Mouse (Mus musculus) heart, embryonic 13.5 days (tissue): ENCODE data around the gene Fpgs. TPM values are rescaled to one million over a fixed set of nuclear protein-coding genes. Genes with fewer than 3 reads are reported as not detected.
A peak's percentile ranks its signal among the peaks of the same experiment; 100 is the strongest.

Experiments used
- ATAC-seq: fragments of 200-750 bp; cut with Nextera tagmentation; 2 replicates; pipeline ENCODE4 v1.8.0; 2017; ENCODE audit warnings: moderate TSS enrichment; ENCODE audit not compliant: insufficient number of reproducible peaks, low FRiP score, low TSS enrichment; ENCODE audit errors: extremely low read depth
- H3K27ac ChIP-seq: fragments of 300-500 bp; sonication (generic); replicated peaks from 2 replicates; pipeline ENCODE4 v1.5.1; 2015; ENCODE audit warnings: moderate library complexity, mild to moderate bottlenecking, inconsistent platforms
- H3K27me3 ChIP-seq: fragments of 300-500 bp; sonication (generic); replicated peaks from 2 replicates; pipeline ENCODE4 v1.6.1; 2015; ENCODE audit warnings: mild to moderate bottlenecking, inconsistent platforms
- H3K36me3 ChIP-seq: fragments of 300-500 bp; sonication (generic); 2 replicates; pipeline ENCODE4 v1.6.1; 2015; ENCODE audit warnings: mild to moderate bottlenecking, inconsistent platforms
- H3K4me1 ChIP-seq: fragments of 300-500 bp; sonication (generic); 2 replicates; pipeline ENCODE4 v1.6.1; 2015; ENCODE audit warnings: inconsistent platforms
- H3K4me2 ChIP-seq: fragments of 300-500 bp; sonication (generic); 2 replicates; pipeline ENCODE4 v1.6.1; 2015; ENCODE audit warnings: inconsistent platforms, mild to moderate bottlenecking, moderate library complexity
- H3K4me3 ChIP-seq: fragments of 300-500 bp; sonication (generic); 2 replicates; pipeline ENCODE4 v1.5.1; 2015; ENCODE audit warnings: moderate library complexity, mild to moderate bottlenecking, inconsistent platforms
- H3K9ac ChIP-seq: fragments of 300-500 bp; sonication (generic); 2 replicates; pipeline ENCODE4 v1.6.1; 2015; ENCODE audit warnings: inconsistent platforms, mild to moderate bottlenecking, moderate library complexity
- H3K9me3 ChIP-seq: fragments of 300-500 bp; sonication (generic); 2 replicates; pipeline ENCODE4 v1.6.1; 2016; ENCODE audit warnings: inconsistent platforms
- WGBS: fragments of 180-500 bp; shearing (Covaris S2); methylation state at CpG from one replicate; pipeline ENCODE4 v1.1.7; 2015; ENCODE audit warnings: mixed read lengths; 5-methylcytosine and 5-hydroxymethylcytosine counted together
- polyA plus RNA-seq: library from polyadenylated mRNA; unstranded; fragments of >200 nt; fragmentation: Nextera tagmentation; extraction: Ambion mirVana; gene quantifications from 2 replicates; pipeline ENCODE4 v1.2.1, GENCODE M21; 2015

Gene Fpgs
- polyA plus RNA-seq, result 19.0 and 21.3 TPM in 2 replicates

DNA sequence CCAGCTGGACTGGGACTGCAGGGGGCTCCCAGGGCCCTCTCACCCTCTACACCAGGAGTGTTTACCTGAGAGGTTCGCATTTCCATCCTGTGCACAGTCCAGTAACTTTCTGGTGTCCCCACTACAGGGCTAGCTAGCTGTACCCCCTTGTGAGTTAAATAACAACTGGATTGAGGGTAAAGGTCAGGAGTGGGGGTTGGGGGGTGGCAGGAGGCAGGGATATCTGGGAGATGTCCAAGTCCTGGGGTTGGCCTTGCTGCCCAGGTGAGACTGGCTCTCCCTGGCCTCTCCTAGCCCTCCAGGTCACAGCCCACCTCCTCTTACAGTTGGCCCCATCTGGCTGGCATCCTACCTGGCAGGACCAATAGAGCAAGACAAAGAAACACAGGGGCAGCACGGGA, at the start of gene Fpgs:
Fpgs (minus strand) TSS at position 125 of the 401 bp plus-strand sequence.
- Histone ChIP-seq H3K9ac (no peak within 1 kb of the TSS), H3K4me1 (no peaks in the 10 kb centered on the region), H3K36me3 (peaks cover 73% of the 10 kb centered on the region), H3K27me3 (no peaks in the 10 kb centered on the region), H3K9me3 (no peaks in the 10 kb centered on the region), H3K4me2 (no peak within 1 kb of the TSS), H3K4me3 (no peak within 1 kb of the TSS), H3K27ac (no peak within 1 kb of the TSS)
- ATAC-seq, result no peak
- 81% methylated on average over 2 of the region's 2 CpGs for WGBS

DNA sequence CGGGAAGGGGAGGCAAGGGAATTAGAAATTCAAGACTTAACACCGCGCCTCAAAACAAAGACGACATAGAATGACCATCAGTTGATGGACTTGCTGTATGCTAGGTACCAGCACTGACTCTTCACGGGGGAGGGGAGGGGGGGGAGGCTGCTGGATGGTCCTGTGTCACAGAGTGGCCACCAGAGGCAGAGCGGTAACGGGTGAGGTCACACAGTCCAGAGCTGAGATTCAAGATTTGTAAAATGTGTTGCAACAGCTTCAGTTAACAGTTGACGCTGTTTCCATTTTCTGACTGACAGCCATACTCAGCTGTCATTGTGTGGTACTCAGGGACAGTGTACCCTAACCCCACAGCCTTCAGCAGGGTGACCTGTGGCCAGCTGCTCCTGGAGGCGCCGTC, 48.2 kb upstream of the Fpgs start:
- Histone ChIP-seq H3K4me3 (no peak overlapping the region), H3K9me3 (no peaks in the 10 kb centered on the region), H3K27me3 (0 out of 2 replicates have a peak, but pooled peaks cover 4% of the 10 kb centered on the region), H3K27ac (no peak overlapping the region), H3K4me1 (peaks cover 9% of the 10 kb centered on the region), H3K9ac (no peak overlapping the region), H3K36me3 (peaks cover 72% of the 10 kb centered on the region), H3K4me2 (peak overlapping the region; percentile 65)
- 64% methylated on average over 10 of the region's 10 CpGs for WGBS
- ATAC-seq, result no peak

DNA sequence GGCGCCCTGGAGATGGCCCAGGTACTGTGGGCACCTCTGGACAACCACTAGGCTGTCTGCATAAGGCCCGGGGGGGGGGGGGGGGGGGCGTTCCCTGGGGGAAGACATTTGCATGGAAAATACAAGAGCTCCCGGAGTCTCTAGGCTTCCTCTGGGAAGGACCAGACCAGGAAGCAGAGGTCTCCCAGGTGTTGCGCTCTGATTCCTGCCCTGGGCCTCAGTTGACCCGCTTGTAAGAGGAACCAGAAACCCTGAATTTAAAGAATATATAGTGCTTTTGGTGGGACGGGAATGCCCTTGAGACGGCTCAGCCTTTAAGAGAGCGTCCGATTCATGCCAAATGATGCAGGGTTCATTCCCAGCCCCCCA, 47.7 kb upstream of the Fpgs start:
- peaks cover 9% of the 10 kb centered on the region for H3K4me1 ChIP-seq

DNA sequence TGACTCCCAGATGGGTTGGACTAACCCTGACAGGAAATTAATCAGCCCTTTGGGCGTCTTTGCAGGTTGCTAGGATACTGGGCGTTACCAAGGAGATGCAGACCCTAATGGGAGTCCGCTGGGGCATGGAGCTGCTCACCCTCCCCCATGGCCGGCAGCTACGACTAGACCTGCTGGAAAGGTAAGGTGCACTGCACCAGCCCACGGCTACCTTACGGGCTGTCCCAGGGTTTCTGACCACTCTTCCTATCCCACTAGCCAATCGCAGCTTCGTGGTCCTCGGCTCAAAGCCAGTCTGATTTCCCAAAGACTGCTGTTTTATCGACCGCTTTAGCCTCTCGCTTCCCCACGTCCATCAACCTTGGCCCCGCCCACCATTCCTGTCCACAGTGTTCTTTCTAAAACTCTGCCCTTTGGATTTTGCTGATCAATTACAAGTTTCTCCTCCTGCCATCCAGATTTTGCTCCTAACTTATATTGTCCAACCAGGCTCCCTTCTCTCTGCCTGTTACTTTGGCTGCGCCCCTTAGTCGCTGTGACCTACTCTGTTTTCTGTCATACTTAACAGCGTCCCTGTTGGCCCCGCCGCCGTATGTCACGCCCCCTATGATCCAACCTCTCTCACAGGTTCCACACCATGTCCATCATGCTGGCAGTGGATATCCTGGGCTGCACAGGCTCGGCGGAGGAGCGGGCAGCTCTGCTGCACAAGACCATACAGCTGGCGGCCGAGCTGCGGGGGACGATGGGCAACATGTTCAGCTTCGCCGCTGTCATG, 47.1 kb upstream of the Fpgs start:
- peak overlapping the region; percentile 65 for H3K4me2 ChIP-seq
- H3K27ac ChIP-seq, result peak overlapping the region; percentile 43; the same call in 1 of the 2 replicates
- peak overlapping the region; percentile 54 for H3K4me3 ChIP-seq
- ATAC-seq, result peak; percentile 70
- H3K4me1 ChIP-seq, result peaks cover 9% of the 10 kb centered on the region
- WGBS, result 21% methylated on average over 31 of the region's 31 CpGs
- H3K27me3 ChIP-seq, result 0 out of 2 replicates have a peak, but pooled peaks cover 4% of the 10 kb centered on the region
- H3K36me3 ChIP-seq, result peaks cover 83% of the 10 kb centered on the region
- no peaks in the 10 kb centered on the region for H3K9me3 ChIP-seq
- peak overlapping the region; percentile 74 for H3K9ac ChIP-seq

More for the DNA sequence above, 47.7 kb upstream of the Fpgs start:
- Histone ChIP-seq H3K9me3 (no peaks in the 10 kb centered on the region), H3K9ac (peak overlapping the region; percentile 74), H3K4me3 (peak overlapping the region; percentile 54), H3K27me3 (0 out of 2 replicates have a peak, but pooled peaks cover 4% of the 10 kb centered on the region), H3K27ac (0 out of 2 replicates have a peak overlapping the region, but pooled peaks have one; percentile 43), H3K4me2 (peak overlapping the region; percentile 65), H3K36me3 (peaks cover 77% of the 10 kb centered on the region)
- WGBS, result 38% methylated on average over 9 of the region's 10 CpGs
- ATAC-seq, result no peak

DNA sequence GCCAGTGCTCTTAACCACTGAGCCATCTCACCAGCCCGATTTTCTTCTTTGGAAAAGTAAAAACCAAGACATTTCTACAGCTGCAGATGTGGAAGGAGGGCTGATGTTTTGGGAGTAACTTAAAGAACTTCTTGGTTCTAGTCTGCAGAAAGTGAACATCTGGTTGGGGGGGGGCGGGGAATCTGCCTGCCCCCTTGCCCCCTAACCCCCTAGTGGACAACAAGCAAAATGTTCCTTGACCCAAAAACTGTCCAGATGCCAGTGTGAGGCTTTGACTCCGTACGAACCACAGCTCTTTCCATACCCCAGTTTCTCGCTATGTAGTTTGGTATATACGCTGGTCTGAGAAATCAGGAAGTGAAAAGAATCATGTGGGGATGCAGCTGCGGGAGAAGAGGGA, 46.3 kb upstream of the Fpgs start:
- Histone ChIP-seq H3K27me3 (0 out of 2 replicates have a peak, but pooled peaks cover 4% of the 10 kb centered on the region), H3K4me2 (no peak overlapping the region), H3K4me3 (no peak overlapping the region), H3K4me1 (peaks cover 9% of the 10 kb centered on the region), H3K9ac (no peak overlapping the region), H3K27ac (no peak overlapping the region), H3K36me3 (peaks cover 90% of the 10 kb centered on the region), H3K9me3 (no peaks in the 10 kb centered on the region)
- 70% methylated on average over 7 of the region's 7 CpGs for WGBS
- no peak for ATAC-seq

DNA sequence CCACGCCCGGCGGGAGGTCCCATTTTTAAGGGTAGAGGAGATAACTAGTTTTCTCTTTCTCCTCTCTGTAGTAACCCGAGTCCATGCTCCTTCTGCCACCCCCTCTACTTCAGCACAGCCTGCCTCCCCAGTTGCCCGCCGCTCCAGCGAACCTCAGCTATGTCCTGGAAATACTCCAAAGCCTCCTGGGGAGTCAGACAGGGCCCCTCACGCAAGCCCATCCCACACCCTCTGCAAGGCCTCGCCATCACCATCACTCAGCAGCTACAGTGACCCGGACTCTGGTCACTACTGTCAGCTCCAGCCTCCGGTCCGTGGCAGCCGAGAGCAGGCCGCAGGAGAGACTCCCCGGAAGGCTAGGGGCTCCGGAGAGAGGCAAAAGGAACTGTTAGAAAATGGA, 45.1 kb upstream of the Fpgs start:
- no peak overlapping the region for H3K9ac ChIP-seq
- H3K4me1 ChIP-seq, result peaks cover 9% of the 10 kb centered on the region
- H3K27ac ChIP-seq, result no peak overlapping the region
- H3K4me2 ChIP-seq, result no peak overlapping the region
- 71% methylated on average over 16 of the region's 16 CpGs for WGBS
- no peak for ATAC-seq
- no peak overlapping the region for H3K4me3 ChIP-seq
- H3K9me3 ChIP-seq, result no peaks in the 10 kb centered on the region
- H3K36me3 ChIP-seq, result peaks cover 84% of the 10 kb centered on the region
- H3K27me3 ChIP-seq, result peaks cover under 1% of the 10 kb centered on the region; the same call in 1 of the 2 replicates

DNA sequence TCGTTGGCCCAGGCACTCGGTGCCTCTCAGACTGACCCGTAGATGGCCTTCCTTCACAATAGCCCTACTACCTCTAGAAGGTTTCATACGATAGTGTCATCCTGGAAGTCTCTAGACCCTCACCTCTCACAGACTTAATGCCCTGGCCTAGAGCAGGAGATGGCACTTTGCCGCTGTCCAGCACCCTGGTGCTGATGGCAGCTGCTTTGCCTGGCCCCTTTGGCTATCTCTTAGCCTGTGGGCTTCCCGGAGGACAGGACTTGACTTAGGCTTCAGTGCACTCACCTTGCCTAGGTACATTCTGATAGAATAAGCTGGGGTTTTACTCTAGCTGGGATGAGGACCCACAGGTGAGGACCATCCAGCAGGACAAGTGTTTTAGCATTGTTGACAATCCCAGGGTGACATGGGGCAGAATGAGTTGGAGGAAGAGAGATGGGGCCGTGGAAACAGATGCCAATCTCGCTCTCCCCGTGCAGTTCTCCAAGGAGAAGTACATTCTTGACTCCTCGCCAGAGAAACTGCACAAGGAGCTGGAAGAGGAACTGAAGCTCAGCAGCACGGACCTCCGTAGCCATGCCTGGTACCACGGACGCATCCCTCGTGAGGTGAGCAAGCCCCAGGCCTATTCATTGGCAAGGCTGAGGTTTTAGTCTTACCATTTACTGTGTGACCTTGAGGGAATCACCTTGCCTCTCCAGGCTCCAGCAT, 40.5 kb upstream of the Fpgs start:
- Histone ChIP-seq H3K36me3 (peaks cover 46% of the 10 kb centered on the region), H3K27me3 (peaks cover 47% of the 10 kb centered on the region), H3K4me1 (peaks cover 20% of the 10 kb centered on the region), H3K4me2 (no peak overlapping the region), H3K9ac (no peak overlapping the region), H3K27ac (no peak overlapping the region), H3K9me3 (no peaks in the 10 kb centered on the region), H3K4me3 (no peak overlapping the region)
- WGBS, result 63% methylated on average over 15 of the region's 15 CpGs
- ATAC-seq, result no peak

DNA sequence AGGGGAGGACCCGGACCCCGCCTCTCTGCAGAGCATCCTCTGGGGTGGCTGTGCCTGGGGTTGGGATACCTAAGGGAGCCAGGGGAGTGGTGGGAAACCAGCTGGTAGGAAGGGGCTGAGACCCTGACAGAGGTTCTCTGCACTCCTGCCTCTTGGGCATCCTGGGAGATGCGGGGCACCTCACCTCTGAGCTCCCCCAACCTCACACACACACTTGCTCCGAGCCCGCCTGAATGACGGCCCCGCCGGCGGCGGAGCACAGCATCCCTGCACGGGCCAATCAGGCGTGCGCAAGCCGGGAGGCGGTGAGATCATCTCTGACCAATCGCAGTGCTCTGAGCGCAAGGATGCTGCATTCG, 38.2 kb upstream of the Fpgs start:
- Histone ChIP-seq H3K27ac (no peak overlapping the region), H3K9me3 (no peaks in the 10 kb centered on the region), H3K4me3 (peak overlapping the region; percentile 52), H3K36me3 (peaks cover 35% of the 10 kb centered on the region), H3K9ac (peak overlapping the region; percentile 73), H3K4me1 (peaks cover 25% of the 10 kb centered on the region), H3K4me2 (peak overlapping the region; percentile 76), H3K27me3 (peaks cover 50% of the 10 kb centered on the region)
- 17% methylated on average over 18 of the region's 18 CpGs for WGBS
- no peak for ATAC-seq

DNA sequence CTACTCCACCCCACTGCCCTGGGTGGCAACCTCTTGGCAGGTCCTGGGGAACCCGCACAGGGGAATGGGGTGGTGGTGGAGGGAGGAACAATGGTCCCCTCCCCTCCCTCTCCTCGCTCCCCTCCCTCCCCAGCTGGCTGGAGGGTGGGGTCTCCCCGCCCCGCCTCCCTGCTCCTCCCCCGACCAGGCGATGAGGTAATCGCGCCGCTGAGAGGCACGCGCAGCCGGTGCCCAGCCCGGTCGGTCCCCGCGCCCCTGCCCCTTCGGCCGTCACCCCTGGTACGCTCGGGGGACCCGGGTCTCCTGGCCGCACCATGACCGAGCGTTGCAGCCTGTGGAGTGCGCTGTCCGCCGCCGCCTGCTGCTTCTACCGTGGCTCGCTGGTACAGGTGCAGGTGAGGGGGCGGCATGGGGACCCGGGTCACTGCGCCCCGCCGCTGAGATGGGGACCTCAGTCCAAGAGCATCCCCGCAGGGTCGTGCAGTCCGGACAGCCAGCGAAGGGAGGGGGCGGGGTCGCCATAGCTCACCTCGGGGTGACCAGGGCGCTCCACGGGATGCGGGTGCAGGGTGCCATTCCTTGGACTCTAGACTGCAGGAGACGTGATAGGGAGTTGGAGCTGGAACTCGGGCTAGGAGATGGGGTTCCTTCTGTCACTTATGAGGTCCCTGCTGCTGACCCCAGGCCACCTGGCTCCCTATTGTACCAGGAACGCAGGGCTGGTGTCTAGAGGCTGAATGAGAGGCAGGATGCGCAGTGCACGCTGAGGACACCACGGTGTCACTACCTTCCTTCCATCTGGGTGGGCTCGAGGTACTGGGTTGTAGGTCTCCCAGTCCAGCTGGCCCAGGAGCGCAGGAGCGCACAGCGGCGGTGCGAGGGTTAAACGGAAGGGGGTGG, 37.6 kb upstream of the Fpgs start:
- H3K27me3 ChIP-seq, result peaks cover 50% of the 10 kb centered on the region
- no peak overlapping the region for H3K27ac ChIP-seq
- H3K9me3 ChIP-seq, result no peaks in the 10 kb centered on the region
- H3K4me2 ChIP-seq, result peak overlapping the region; percentile 76
- ATAC-seq, result peak; percentile 37; the same call in 1 of the 2 replicates
- H3K4me1 ChIP-seq, result peaks cover 25% of the 10 kb centered on the region
- H3K4me3 ChIP-seq, result peak overlapping the region; percentile 52
- H3K9ac ChIP-seq, result peak overlapping the region; percentile 73
- peaks cover 29% of the 10 kb centered on the region for H3K36me3 ChIP-seq
- WGBS, result 4% methylated on average over 54 of the region's 58 CpGs

DNA sequence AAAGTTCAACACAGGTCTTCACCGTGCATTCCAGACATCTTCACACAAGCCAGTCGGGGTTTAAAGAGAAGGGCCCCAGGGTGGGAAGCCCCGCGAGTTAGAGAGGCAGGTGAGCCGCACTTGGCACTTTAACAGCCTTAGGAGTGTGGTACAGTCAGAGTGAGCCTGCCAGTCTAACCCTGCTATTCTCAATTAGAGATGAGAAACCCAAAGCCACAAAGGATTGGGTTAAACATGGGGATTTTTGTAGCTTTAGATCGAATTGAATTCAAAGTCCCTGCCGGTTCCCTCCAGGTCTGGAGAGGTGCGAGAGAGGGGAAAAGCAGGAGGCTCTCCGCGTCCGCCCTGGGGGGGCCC, 36.9 kb upstream of the Fpgs start, which contains the start of gene 6330409D20Rik:
6330409D20Rik (minus strand) TSS at position 101 of the 357 bp plus-strand sequence.
- peak within 1 kb of the TSS; percentile 73 for H3K9ac ChIP-seq
- H3K4me1 ChIP-seq, result peaks cover 31% of the 10 kb centered on the region
- 12% methylated on average over 11 of the region's 11 CpGs for WGBS
- H3K4me2 ChIP-seq, result peak within 1 kb of the TSS; percentile 76
- no peak for ATAC-seq
- peak within 1 kb of the TSS; percentile 52 for H3K4me3 ChIP-seq
- H3K27ac ChIP-seq, result no peak within 1 kb of the TSS
- H3K36me3 ChIP-seq, result peaks cover 23% of the 10 kb centered on the region
- H3K27me3 ChIP-seq, result peaks cover 50% of the 10 kb centered on the region
- no peaks in the 10 kb centered on the region for H3K9me3 ChIP-seq

DNA sequence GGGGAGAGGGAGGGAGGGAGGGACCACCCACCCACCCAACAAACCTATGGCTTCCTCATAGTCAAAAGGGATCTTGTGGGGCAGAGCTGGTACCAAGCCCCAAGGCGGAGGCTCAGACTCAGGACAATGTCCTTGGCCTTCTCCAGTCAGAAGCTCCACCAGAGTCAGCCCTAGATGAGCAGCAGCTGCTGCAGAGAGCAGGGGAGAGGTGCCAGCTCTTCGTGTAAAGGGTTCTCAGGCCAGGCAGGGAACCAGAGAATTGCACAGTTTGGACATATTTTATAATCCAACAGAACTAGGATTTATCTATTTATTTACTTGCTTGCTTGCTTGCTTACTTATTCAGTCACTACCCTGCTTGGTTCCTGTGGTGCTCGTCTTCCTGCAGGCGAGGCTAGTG, 35.4 kb upstream of the Fpgs start:
- Histone ChIP-seq H3K36me3 (peaks cover 11% of the 10 kb centered on the region), H3K27me3 (peaks cover 50% of the 10 kb centered on the region), H3K9ac (no peak overlapping the region), H3K27ac (no peak overlapping the region), H3K4me1 (peaks cover 46% of the 10 kb centered on the region), H3K4me2 (no peak overlapping the region), H3K4me3 (no peak overlapping the region), H3K9me3 (no peaks in the 10 kb centered on the region)
- ATAC-seq, result no peak
- 61% methylated on average over 4 of the region's 4 CpGs for WGBS
